Mouse (Mus musculus) naive thymus-derived CD4-positive, alpha-beta T cell, adult 2 months (primary cell): ENCODE results near the gene Elf2.

Experiments
- DNase-seq: peaks from one replicate; pipeline ENCODE4 v3.0.0-alpha.2; 2011; ENCODE audit warnings: low read depth

Gene Elf2

GRCm38 (mm10) chr3:51340552-51341267, at the start of gene Elf2:
Gene Elf2 (minus strand): TSS chr3:51340663.
- peak; percentile 84 for DNase-seq

GRCm38 (mm10) chr3:51388904-51389303, 48.4 kb upstream of the Elf2 start:
- peak; percentile 37 for DNase-seq

GRCm38 (mm10) chr3:51387868-51388381, 47.5 kb upstream of the Elf2 start:
- no peak for DNase-seq

- DNase-seq = no peak
Measured at GRCm38 (mm10) chr3:51387134-51387451, 46.6 kb upstream of the Elf2 start.

- DNase-seq = no peak
Measured at GRCm38 (mm10) chr3:51386441-51387133, 46.1 kb upstream of the Elf2 start.

GRCm38 (mm10) chr3:51383409-51383808, 42.9 kb upstream of the Elf2 start:
- DNase-seq = no peak

GRCm38 (mm10) chr3:51380660-51381014, 40.2 kb upstream of the Elf2 start:
- DNase-seq = no peak

- DNase-seq = no peak
Measured at GRCm38 (mm10) chr3:51379786-51380659, 39.6 kb upstream of the Elf2 start.

- no peak for DNase-seq
Measured at GRCm38 (mm10) chr3:51378665-51378946, 38.1 kb upstream of the Elf2 start.

- peak; percentile 80 for DNase-seq
Measured at GRCm38 (mm10) chr3:51377878-51378664, 37.6 kb upstream of the Elf2 start.

GRCm38 (mm10) chr3:51375307-51376265, 35.1 kb upstream of the Elf2 start:
- DNase-seq = peak; percentile 83

GRCm38 (mm10) chr3:51373544-51373943, 33.1 kb upstream of the Elf2 start:
- DNase-seq = no peak

GRCm38 (mm10) chr3:51372883-51373282, 32.4 kb upstream of the Elf2 start:
- DNase-seq = peak; percentile 60

- no peak for DNase-seq
Measured at GRCm38 (mm10) chr3:51371826-51372225, 31.4 kb upstream of the Elf2 start.

GRCm38 (mm10) chr3:51368011-51368410, 27.5 kb upstream of the Elf2 start:
- no peak for DNase-seq

GRCm38 (mm10) chr3:51366926-51367325, 26.5 kb upstream of the Elf2 start:
- DNase-seq = no peak

GRCm38 (mm10) chr3:51365517-51365882, 25.0 kb upstream of the Elf2 start:
- no peak for DNase-seq

- DNase-seq = peak; percentile 88
Measured at GRCm38 (mm10) chr3:51364703-51365516, 24.4 kb upstream of the Elf2 start.

- no peak for DNase-seq
Measured at GRCm38 (mm10) chr3:51361066-51361465, 20.6 kb upstream of the Elf2 start.
